Mouse (Mus musculus): ENCODE data around the gene Nrm.

The Nrm gene

DNA sequence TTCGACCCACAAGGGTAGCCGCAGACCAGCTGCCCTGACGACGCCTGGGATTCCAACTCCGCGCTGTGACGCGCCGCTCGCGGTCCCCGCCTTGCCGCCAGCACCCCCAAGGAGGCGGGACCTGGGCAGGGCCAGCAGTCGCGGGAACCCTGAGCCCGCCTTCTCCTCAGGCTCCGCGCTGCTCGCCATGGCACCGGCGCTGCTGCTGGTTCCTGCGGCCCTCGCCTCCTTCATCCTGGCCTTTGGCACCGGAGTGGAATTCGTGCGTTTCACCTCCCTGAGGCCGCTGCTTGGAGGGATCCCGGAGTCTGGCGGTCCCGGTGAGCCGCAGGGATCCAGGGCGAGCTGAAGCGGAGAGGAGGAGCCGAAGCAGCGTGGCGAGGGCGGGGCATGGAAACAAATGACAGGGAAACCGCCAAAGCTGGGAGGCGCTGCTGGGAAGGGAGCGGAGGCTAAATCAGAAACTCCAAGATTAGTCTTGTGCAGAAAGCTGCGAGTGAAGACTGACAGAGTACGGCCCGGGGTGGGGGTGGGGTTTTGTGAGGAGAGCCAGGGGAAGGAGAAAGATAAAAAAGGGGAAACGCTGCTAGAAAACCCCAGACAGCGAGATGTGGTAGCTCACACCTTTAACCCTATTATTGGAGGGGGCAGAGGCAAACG, at the start of gene Nrm:
Gene Nrm (plus strand): TSS at position 121 of the 660 bp plus-strand sequence.
- in situ Hi-C loops (cut with MboI, MseI): no loop called here

DNA sequence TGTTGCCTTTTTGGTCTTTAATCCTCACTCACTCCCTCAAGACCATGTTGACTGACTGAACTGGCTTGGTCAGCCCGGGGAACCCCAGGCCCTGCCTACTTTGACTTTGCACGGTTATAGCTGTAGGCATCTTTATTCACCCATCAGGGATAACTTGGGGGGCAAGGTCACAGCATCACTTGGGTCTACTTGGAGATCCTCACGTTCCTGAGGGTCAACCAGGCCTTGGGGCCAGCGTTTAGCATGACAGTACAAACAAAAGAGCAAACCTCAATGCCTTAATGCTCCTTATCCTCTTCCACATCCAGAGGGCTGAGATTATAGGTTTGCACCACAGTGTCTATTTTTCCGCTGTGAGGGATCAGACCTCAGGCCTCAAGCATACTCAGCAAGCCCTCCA, 48.8 kb upstream of the Nrm start:
- in situ Hi-C loops (cut with MboI, MseI): no loop called here

- in situ Hi-C loops (cut with MboI, MseI): no loop called here
These were observed 48.4 kb upstream of the Nrm start for GRCm38 (mm10) chr17:35812736-35813135.

DNA sequence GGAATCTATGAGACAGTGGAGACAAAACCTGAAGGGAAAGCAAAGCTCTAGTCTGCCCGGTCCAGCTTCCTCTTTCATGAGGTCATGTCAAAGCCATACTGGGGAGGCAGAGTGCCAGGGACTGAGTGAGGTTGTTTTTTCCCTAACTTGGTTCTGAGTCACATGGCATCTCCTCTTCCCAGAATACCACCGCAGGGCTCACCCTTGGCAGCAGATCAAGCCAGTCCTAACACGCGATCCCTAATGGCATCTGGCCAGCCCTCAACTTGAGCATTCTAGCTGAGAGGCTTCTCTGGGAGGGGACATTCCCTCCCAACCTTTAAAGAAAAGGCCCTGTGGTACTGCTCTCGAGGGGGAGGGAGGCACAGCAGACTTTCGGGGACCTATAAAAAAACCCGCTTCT, 47.9 kb upstream of the Nrm start:
- in situ Hi-C loops (cut with MboI, MseI): no loop called here

- in situ Hi-C loops (cut with MboI, MseI): no loop called here
These were observed 47.5 kb upstream of the Nrm start for GRCm38 (mm10) chr17:35813653-35814052.

- in situ Hi-C loops (cut with MboI, MseI): no loop called here
These were observed 46.4 kb upstream of the Nrm start for GRCm38 (mm10) chr17:35814678-35815077.

DNA sequence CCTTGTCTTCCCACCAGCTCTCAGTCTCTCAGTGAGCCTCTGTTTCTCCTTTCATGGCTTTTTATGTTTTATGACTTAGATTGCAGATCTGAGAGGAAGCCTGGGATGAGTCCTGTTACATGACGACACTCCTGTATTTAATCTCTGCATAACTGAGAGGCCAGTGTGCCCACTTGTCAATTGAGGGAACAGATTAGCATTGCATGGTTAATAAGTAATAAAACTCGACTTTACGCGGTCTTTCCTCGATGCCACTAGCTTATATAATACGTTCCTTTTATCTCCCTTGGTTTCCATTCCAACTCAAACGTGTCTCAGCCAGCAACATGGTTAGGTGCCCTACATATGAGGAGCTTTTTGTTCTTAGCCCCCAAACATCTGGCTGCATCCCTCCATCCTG, 45.3 kb upstream of the Nrm start:
- in situ Hi-C loops (cut with MboI, MseI): no loop called here

DNA sequence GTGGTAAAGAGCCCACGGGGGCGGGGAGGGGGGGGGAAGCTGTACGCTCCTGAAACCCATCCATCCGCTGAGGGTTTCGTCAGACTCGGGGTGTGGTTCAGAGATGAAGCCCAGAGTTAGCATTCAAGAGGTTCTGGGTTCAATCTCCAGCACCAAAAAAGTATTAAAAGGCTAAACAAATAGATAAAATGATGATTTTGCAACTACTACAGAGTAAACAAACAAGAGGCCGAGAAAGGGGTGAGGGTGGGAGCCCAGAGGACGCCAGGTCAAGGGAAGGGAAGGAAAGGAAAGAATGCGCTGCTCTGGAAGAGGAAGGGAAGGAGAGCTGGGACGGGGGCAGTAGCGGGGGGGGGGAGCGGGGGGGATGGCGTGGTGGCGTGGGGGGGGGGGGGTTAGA, 44.4 kb upstream of the Nrm start:
- in situ Hi-C loops (cut with MboI, MseI): no loop called here

- in situ Hi-C loops (cut with MboI, MseI): no loop called here
These were observed 43.9 kb upstream of the Nrm start for GRCm38 (mm10) chr17:35817226-35817625.

- in situ Hi-C loops (cut with MboI, MseI): no loop called here
These were observed 41.0 kb upstream of the Nrm start for GRCm38 (mm10) chr17:35820111-35820510.

DNA sequence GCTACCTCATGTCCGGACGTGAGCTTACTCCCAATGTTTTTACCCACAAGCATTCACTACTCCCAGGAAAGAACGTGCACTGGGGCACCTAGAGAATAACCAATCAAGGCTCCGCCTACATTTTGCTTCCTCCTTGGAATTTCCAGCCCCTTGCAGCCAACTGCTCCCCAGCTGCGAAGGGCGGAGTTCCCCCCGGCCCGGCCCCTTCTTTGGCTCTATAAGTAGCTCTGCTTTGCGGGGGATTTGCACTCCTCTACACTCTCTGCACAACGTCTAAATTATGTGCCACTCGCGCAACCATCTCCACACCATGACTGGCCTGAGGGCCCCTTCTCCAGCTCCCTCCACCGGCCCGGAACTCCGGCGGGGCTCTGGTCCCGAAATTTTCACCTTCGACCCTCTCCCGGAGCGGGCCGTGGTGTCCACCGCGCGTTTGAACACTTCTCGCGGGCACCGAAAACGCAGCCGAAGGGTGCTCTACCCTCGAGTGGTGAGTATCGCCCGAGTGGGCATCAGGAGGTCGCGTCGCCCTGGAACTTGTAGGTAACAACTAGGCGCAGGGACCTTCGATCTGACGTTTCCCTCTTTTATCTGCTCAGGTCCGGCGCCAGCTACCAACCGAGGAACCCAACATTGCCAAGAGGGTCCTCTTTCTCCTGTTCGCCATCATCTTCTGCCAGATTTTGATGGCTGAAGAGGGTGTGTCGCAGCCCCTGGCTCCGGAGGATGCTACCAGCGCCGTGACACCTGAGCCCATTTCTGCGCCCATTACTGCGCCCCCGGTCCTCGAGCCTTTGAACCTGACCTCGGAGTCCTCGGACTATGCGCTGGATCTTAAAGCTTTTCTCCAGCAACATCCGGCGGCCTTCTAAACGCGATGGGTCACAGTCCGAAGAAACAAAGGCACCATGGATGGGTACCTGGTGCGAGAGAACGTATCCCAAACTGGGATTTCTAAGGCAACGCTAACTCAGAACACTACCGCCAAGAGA, 39.4 kb upstream of the Nrm start, which contains the start of gene Ier3:
Gene Ier3 (plus strand): TSS at position 246 of the 992 bp plus-strand sequence.
- in situ Hi-C loops (cut with MboI, MseI): no loop called here

DNA sequence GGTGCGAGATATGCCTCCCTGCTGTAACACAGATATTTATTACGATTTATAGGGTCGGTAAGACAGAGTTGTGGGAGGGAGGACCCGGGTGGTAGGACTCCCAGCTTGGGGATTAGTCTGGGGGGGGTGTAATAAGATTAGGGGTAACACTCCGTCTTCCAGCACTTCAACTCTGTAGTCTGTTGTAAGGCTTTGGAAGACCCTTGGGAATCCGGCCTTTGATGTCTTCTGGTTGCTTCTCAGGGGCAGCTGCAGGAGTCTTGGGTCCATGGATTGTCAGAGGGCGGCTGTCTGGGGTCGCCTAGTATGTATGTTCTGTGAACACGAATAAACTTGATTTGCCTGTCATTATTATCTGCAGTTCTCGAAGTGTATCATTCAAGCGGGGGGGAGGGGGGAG, 38.6 kb upstream of the Nrm start:
- in situ Hi-C loops (cut with MboI, MseI): no loop called here

DNA sequence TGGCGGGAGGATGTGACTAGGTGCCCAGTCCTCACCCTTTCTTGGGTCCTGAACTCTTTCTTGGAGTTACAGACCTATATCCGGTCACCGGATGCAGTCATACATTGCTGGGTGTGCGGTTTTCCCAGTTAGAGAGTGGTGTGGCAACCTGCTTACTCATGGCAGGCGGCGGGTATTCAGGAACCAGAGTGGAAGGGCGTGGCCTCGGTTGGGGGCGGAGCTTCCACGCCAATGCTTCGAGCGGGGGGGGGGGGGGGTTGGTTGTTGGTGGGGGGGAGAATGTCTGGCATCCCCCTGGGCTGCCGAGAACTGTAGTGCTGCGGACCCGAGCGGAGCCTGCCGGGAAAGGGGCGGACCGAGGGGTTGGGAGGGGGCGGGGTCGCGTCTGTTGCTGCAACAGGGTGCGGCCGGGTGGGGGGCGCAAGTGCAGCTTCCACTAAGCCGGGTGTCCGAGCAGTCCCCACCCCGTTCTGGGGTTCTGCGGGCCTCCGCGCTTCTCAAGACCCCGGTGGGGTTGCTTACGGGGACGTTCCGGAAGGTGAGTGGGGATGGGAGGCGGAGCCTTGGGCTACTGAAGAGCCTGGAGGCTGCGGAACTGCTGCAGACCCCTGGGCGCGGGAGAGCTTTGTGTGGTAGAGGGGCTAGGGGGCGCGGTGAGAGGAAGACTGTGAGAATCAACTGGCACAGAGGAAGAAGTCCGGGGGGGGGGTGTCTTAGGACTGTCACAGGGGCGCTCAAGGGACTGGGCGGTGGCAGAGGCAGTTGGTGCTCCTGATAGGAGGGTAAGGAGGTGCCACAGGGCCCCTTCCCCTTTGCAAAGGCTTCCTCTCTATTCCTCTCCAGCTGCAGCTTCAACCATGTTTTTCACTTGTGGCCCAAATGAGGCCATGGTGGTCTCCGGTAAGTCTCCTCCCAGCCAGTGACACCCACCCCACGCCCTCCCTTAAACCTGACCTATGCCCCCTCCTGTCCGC, 37.9 kb upstream of the Nrm start, which contains the start of gene Flot1:
Gene Flot1 (plus strand): TSS at position 267 of the 974 bp plus-strand sequence.
- in situ Hi-C loops (cut with MboI, MseI): no loop called here

GRCm38 (mm10) chr17:35824402-35824801, 36.7 kb upstream of the Nrm start:
- in situ Hi-C loops (cut with MboI, MseI): no loop called here

GRCm38 (mm10) chr17:35825109-35825850, 35.8 kb upstream of the Nrm start:
- in situ Hi-C loops (cut with MboI, MseI): loop anchor here (5.0 kb wide), 1 partner anchor 82 kb away; no protein-coding TSS in a partner anchor

DNA sequence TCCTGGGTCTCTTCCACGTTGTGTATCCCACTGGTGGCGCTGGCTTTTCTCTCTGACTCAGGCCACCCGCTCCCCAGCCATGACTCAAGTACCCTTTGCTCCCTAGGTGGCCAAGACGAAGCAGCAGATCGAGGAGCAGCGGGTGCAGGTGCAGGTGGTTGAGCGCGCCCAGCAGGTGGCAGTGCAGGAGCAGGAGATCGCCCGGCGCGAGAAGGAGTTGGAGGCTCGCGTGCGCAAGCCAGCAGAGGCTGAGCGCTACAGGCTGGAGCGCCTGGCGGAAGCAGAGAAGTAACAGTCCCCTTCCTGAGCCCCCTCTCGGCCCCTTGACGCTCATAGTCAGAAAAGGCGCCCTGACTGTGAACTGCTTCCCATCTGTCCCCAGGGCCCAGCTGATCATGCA, 31.4 kb upstream of the Nrm start:
- in situ Hi-C loops (cut with MboI, MseI): loop anchor here (5.0 to 10.0 kb wide), 2 partner anchors 78 to 285 kb away; no protein-coding TSS in a partner anchor

DNA sequence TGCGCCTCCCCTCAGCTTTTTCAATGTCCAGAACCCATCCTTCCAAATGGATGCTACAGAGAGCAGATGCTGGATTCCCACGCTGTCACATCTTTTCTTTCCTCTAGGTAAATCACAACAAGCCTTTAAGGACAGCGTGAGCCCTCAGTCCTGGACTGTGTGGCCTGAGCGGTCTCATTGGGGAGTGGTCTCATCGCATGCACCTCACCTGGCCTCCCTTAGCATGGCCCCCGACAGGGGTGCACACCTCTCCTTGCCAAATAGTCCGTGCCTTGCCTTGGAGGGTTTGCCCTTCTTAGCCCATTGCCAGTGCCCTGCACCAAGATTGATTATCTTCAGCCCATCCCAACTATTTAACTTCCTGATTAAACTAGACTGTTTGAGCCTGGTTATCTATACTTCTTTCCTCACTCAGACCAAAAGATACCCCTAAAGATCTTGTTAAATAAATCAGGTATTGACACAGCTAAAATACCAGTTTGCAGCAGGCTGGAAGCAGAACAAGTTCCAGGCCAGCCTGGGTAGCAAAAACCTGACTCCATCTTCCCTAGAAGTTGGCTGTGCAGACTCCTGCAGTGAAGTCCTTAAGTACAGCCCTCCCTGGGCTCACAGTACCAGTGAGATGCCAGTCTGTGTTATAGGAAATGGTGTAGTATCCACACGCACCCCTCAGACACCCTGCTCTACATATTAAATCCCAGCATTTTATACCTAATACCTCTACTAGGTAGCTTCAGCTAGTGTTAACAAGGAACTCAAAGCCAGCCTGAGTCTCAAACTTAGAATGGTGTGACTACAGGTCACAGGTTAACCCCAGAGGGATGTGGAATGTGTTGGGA, 28.5 kb upstream of the Nrm start:
- in situ Hi-C loops (cut with MboI, MseI): loop anchor here (10.0 kb wide), 1 partner anchor 282 kb away; no protein-coding TSS in a partner anchor

DNA sequence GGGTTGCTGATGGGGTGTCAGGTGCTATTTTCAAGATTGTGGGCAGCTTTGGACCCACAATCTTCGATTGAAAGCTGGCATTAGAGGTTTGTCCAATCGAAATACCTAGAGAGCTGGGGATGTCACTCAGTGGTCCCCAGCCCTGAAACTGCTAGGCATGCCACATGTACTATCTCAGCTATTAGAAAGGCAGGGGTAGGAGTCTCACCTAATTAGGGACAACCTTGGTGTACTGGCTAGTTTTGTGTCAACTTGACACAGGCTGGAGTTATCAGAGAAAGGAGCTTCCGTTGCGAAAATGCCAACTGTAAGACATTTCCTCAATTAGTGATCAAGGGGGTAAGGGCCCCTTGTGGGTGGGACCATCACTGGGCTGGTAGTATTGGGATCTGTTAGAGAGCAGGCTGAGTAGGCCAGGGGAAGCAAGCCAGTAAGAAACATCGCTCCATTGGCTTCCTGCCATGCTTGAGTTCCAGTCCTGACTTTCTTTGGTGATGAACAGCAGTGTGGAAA, 27.8 kb upstream of the Nrm start:
- in situ Hi-C loops (cut with MboI, MseI): loop anchor here (10.0 kb wide), 1 partner anchor 282 kb away; no protein-coding TSS in a partner anchor

- in situ Hi-C loops (cut with MboI, MseI): loop anchor here (10.0 kb wide), 1 partner anchor 281 kb away; no protein-coding TSS in a partner anchor
These were observed 27.2 kb upstream of the Nrm start for GRCm38 (mm10) chr17:35833894-35834293.
